Mouse (Mus musculus): Measurements from ENCODE around the gene Stk32c. TPM values are rescaled to one million over a fixed set of nuclear protein-coding genes. Genes with fewer than 3 reads are reported as not detected.

The Stk32c gene
- polyA plus RNA-seq, 1 experiment from 2014 or later = 1.4 TPM

DNA sequence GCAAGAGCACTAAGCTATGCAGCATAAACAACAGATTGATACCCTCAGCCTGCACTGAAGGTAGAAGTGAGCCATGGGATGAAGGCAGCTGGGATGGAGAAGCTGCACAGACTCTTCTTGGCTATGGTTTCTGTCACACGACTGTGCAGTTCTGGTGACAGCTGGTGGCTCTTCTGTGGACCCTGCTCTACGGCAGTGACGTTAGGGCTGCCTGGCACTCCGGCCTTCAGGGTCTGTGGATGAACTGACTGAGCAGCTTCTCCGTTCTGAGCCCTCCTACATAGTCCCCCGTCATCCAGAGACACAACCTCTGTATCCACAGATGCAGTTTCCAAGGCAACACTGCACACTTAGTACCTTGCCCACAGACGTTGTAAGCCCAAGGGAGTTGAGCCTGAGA, 86.6 kb downstream of the Stk32c start:
- WGBS = 72% methylated on average over 7 of the region's 7 CpGs
- Histone ChIP-seq H3K9ac (no peak overlapping the region), H3K36me3 (no peaks in the 10 kb centered on the region), H3K4me1 (replicated peaks) (peaks cover 25% of the 10 kb centered on the region), H3K27me3 (no peaks in the 10 kb centered on the region), H3K9me3 (no peaks in the 10 kb centered on the region), H3K4me2 (no peak overlapping the region), H3K4me3 (no peak overlapping the region), H3K27ac (replicated peaks) (no peak overlapping the region)
- ATAC-seq (ENCODE audit: low read depth) = no peak

DNA sequence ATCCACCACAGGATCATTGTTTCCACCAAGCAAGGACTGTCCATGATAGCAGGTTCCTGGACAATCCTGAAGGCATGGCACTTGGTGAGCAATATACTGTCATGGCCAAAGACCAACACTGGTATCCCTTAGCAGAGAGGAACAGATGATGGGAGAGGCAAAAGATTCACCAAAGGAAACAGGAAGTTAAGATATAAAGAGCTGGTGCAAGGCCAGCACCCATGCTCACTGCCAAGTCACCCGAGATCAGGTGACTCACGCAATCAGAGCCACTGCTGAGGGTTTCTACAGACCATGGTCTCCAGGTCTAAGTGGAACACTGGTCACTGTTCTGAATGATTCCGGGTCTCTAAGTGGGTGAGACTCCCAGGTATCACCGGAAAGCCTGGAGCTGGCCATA, 87.2 kb downstream of the Stk32c start:
- 92% methylated on average over 4 of the region's 4 CpGs for WGBS
- no peaks in the 10 kb centered on the region for H3K9me3 ChIP-seq
- no peak overlapping the region for H3K4me3 ChIP-seq
- no peak for ATAC-seq (ENCODE audit: low read depth)
- H3K4me1 ChIP-seq (replicated peaks) = peaks cover 18% of the 10 kb centered on the region
- H3K4me2 ChIP-seq = no peak overlapping the region
- no peaks in the 10 kb centered on the region for H3K27me3 ChIP-seq
- no peaks in the 10 kb centered on the region for H3K36me3 ChIP-seq
- H3K27ac ChIP-seq (replicated peaks) = no peak overlapping the region
- H3K9ac ChIP-seq = no peak overlapping the region

DNA sequence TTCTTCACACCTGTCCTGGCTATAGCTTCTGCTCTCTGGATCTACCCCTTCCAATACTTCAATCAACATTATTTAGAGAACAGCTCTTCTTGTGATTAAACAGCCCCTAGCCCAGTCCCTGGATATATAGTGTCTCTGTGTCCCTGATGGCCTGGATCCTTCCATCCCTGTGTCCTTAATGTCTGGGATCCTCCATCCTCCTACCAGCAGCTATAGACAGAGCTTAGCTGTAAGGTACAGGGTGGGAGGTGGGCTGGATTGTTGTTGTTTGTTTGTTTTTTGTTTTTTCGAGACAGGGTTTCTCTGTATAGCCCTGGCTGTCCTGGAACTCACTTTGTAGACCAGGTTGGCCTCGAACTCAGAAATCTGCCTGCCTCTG, 93.3 kb downstream of the Stk32c start:
- ATAC-seq (ENCODE audit: low read depth) = 0 out of 2 replicates have a peak, but pooled peaks have one; percentile 61

DNA sequence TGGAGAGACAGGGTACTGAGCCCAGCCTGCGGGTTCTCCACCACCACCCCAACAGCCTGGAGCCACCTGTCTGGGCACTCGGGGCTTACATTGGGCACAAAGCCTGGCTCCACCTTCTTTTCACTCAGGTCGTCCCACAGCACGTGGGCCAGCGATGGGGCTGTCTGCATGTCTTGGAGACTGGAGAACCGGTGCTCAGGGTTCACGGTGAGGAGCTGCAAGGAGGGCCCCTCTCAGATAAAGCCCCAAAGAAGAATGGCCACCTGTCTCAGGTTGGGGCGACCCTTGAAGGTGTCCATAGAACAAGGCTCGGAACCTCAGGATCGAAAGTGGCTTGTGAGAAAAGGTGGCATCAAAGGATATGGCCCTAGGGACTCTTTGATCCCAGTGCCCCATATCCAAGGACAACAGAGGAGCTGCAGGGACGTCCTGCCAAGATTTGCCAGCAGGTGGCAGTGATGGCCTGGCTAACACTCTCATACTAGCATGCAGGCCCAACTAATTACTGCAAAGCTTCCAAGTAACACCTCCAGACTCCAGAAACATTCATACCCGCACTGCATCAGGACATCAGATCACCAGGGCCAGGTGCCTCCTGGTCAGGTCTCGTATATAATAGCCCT, 93.8 kb downstream of the Stk32c start:
- Histone ChIP-seq H3K4me3 (no peak overlapping the region), H3K4me1 (replicated peaks) (no peaks in the 10 kb centered on the region), H3K9ac (0 out of 2 replicates have a peak overlapping the region, but pooled peaks have one; percentile 34), H3K9me3 (no peaks in the 10 kb centered on the region), H3K36me3 (no peaks in the 10 kb centered on the region), H3K4me2 (no peak overlapping the region), H3K27ac (replicated peaks) (no peak overlapping the region), H3K27me3 (no peaks in the 10 kb centered on the region)
- WGBS = 48% methylated on average over 13 of the region's 13 CpGs
- ATAC-seq (ENCODE audit: low read depth) = peak; percentile 88

More for the DNA sequence above, 93.3 kb downstream of the Stk32c start:
- Histone ChIP-seq H3K27me3 (no peaks in the 10 kb centered on the region), H3K9me3 (no peaks in the 10 kb centered on the region), H3K4me2 (no peak overlapping the region), H3K36me3 (no peaks in the 10 kb centered on the region), H3K4me3 (no peak overlapping the region), H3K9ac (no peak overlapping the region), H3K4me1 (replicated peaks) (no peaks in the 10 kb centered on the region), H3K27ac (replicated peaks) (no peak overlapping the region)
- 71% methylated on average over 2 of the region's 2 CpGs for WGBS

DNA sequence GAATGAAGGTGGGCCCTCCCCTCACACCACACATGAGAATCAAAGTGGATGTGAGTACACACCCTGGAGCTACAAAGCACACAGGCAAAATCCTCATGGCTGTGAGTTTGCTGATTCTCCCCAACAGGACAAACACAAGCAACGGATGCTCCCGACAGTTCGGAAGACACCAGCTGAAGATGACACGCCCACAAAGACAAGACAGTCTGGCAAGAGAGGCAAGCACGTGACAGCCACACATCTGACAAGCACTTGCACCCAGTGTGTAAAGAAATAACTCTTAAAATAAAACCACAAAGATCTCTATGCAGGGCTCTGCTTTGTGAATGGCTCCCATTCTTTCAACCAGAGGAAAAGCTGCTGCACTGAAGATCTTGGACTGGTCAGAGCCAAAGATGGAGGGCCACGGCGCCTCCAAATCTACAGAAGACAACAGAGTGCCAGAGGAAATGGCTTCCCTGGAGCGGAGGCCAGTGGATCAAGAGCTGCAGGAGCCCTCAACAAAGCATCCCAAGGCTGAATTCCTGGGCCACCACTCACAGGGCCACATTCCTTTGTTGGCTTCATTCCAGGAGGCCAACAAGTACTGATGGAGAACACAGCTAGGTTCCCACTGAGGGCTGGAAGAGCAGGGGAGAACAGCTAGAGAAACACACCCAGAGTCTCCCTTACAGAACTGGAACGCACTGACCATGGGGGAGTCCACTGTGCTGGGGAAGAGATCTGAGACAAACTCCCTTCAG, 105.0 kb downstream of the Stk32c start:
- H3K4me1 ChIP-seq (replicated peaks) = peaks cover 3% of the 10 kb centered on the region; the same call in 1 of the 2 replicates
- ATAC-seq (ENCODE audit: low read depth) = no peak
- no peak overlapping the region for H3K4me2 ChIP-seq
- no peaks in the 10 kb centered on the region for H3K27me3 ChIP-seq
- no peaks in the 10 kb centered on the region for H3K9me3 ChIP-seq
- peaks cover 1% of the 10 kb centered on the region; the same call in 1 of the 2 replicates for H3K36me3 ChIP-seq
- 82% methylated on average over 9 of the region's 9 CpGs for WGBS
- H3K9ac ChIP-seq = no peak overlapping the region
- no peak overlapping the region for H3K27ac ChIP-seq (replicated peaks)
- no peak overlapping the region for H3K4me3 ChIP-seq

DNA sequence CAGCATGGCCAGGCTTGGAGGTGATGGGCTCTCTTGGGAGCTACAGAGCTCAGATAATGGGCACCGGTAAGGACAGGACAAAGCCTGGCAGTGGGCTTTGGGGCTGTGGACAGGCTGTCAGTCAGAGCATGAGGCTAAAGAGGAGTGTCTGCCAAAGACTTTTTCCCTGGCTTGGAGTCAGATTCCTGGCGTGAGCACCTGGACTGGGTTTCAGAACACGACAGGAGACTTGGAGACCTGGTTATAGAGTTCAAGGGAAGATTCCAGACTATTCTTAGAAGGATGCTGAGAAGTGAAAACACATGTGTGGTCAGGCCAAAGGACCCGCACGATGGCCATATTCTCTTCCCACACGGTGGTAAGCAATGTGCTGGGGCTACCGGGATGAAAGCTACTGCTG, 107.4 kb downstream of the Stk32c start:
- Histone ChIP-seq H3K9ac (no peak overlapping the region), H3K36me3 (peaks cover 20% of the 10 kb centered on the region), H3K4me1 (replicated peaks) (peaks cover 3% of the 10 kb centered on the region; the same call in 1 of the 2 replicates), H3K9me3 (no peaks in the 10 kb centered on the region), H3K27me3 (no peaks in the 10 kb centered on the region), H3K4me2 (no peak overlapping the region), H3K27ac (replicated peaks) (no peak overlapping the region), H3K4me3 (no peak overlapping the region)
- ATAC-seq (ENCODE audit: low read depth) = no peak
- 87% methylated on average over 7 of the region's 7 CpGs for WGBS

DNA sequence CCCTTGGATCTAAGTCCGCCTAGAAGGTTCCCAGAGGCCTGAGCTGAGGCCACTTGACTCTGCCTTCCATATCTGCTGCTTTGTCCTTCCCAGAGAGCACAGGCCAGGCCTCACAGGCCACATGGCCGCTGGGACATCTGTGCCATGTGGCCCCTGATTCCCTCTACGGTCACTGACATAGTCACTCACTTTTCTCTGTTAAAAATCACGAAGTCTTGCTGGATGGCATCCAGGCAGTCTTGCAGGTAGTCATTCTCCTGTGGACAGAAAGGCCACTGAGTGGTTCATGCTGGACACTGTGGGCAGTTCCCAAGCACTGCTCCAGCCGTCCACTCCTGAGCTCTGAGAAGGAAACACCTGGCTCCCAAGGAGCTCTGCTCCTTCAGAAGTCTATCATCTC, 108.0 kb downstream of the Stk32c start:
- H3K36me3 ChIP-seq = peaks cover 26% of the 10 kb centered on the region
- no peak overlapping the region for H3K9ac ChIP-seq
- ATAC-seq (ENCODE audit: low read depth) = no peak
- no peaks in the 10 kb centered on the region for H3K9me3 ChIP-seq
- no peaks in the 10 kb centered on the region for H3K27me3 ChIP-seq
- no peak overlapping the region for H3K4me2 ChIP-seq
- no peak overlapping the region for H3K27ac ChIP-seq (replicated peaks)
- peaks cover 3% of the 10 kb centered on the region; the same call in 1 of the 2 replicates for H3K4me1 ChIP-seq (replicated peaks)
- no peak overlapping the region for H3K4me3 ChIP-seq
- 85% methylated on average over 5 of the region's 5 CpGs for WGBS

DNA sequence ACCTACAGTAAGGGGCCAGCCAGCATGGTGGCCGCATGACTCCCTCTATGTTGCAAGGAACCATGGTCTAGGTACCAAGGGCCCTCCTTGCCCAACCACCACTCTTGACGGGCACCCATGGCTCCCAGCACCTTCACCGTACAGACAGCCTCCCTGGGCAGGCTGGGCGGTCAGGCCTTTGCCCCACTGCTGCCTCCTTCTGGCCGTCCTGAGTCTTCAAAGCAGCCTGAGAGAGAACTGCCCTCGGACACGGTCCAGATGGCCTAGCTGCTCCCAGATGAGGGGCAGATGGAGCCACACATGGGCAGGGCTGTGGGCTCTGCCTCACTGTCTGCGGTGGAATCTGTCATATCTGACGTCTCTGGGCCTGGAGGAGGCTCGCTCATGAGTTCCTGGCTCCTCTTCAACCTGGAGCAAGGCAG, 109.1 kb downstream of the Stk32c start:
- Histone ChIP-seq H3K4me2 (no peak overlapping the region), H3K9ac (no peak overlapping the region), H3K9me3 (no peaks in the 10 kb centered on the region), H3K4me1 (replicated peaks) (peaks cover 3% of the 10 kb centered on the region; the same call in 1 of the 2 replicates), H3K4me3 (no peak overlapping the region), H3K27me3 (no peaks in the 10 kb centered on the region), H3K27ac (replicated peaks) (peak overlapping the region; percentile 1; the same call in 1 of the 2 replicates), H3K36me3 (peaks cover 37% of the 10 kb centered on the region)
- ATAC-seq (ENCODE audit: low read depth) = peak; percentile 37; the same call in 1 of the 2 replicates
- WGBS = 43% methylated on average over 10 of the region's 10 CpGs

DNA sequence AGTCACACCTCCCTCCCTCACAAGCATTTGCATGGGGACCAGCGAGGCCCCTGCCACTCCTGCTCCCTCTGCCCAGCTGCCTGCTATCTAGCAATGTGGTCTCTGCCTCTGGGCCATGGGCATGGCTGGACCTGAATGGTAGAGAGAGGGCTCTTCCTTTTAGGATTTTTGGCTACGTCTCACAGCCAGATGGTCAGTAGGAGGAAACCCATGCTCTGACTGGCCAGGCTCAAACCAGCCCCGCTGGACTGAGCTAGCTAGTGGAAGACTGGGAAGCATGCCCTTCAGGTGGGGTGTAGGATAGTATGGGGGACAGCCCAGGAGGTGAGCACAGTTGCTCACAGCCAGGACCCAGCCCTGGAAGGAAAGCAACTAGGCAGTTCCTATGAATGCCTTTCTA, 111.3 kb downstream of the Stk32c start:
- peak overlapping the region; percentile 29 for H3K27ac ChIP-seq (replicated peaks)

DNA sequence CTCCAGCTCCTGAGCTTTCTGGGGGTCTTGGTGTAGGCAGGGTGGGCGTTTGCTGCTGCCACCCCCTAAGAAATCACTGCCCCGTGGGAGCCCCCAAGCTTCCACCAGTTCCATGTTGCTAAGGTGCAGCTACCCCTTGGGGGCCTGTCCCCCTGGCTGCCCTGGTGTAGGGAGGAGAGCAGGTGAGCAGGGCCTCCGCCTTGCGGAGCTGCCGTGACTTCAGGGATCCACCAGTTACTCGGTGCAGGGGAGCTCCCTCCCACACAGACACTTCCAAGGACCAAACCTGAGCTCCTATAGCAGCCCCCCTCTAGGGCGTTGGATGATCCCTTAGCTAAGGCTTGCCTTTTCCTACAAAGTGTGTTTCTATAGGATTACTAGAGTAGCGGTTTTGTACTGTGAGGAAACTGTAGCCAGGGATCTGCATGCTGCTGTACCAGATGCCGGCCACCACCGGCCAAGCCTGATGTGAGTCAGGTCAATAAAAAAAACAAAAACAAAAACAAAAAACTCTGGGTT, 111.8 kb downstream of the Stk32c start:
- WGBS = 77% methylated on average over 10 of the region's 10 CpGs
- H3K9me3 ChIP-seq = no peaks in the 10 kb centered on the region
- ATAC-seq (ENCODE audit: low read depth) = no peak
- peaks cover 62% of the 10 kb centered on the region for H3K36me3 ChIP-seq
- no peaks in the 10 kb centered on the region for H3K27me3 ChIP-seq
- peaks cover 3% of the 10 kb centered on the region; the same call in 1 of the 2 replicates for H3K4me1 ChIP-seq (replicated peaks)
- H3K4me2 ChIP-seq = no peak overlapping the region
- H3K9ac ChIP-seq = no peak overlapping the region
- no peak overlapping the region for H3K4me3 ChIP-seq
- H3K27ac ChIP-seq (replicated peaks) = peak overlapping the region; percentile 23; the same call in 1 of the 2 replicates

More for the DNA sequence above, 111.3 kb downstream of the Stk32c start:
- Histone ChIP-seq H3K9ac (no peak overlapping the region), H3K4me1 (replicated peaks) (peaks cover 3% of the 10 kb centered on the region; the same call in 1 of the 2 replicates), H3K36me3 (peaks cover 57% of the 10 kb centered on the region), H3K4me2 (no peak overlapping the region), H3K4me3 (no peak overlapping the region), H3K9me3 (no peaks in the 10 kb centered on the region), H3K27me3 (no peaks in the 10 kb centered on the region)
- no peak for ATAC-seq (ENCODE audit: low read depth)
- 71% methylated on average over 3 of the region's 3 CpGs for WGBS

DNA sequence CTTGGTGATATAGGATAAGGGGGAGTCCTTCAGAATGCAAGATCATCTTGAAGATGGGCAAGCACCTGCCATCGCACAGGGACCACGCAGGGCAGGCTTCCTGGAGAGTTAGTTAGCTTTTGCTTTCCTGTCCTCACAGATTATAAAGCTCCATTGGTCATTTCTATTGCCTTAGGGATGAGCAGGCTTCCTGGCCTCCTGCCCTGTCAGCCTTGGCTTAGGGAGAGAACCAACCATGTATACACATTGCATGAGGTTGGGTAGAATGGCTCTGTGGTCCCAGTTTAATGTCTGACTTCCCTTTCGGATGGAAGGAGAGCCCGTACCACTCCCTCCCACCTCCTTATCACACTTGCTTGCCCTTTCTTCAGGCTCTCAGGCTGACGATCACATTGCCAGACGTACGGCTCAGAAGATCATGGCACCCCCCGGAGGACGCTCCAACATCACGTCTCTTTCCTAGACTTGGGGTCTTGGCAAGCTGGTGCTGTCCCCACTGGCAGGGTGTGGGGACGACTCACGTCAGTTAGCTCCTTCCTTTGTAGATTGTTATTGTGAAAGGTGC, 112.5 kb downstream of the Stk32c start:
- 78% methylated on average over 12 of the region's 12 CpGs for WGBS
- Histone ChIP-seq H3K27me3 (no peaks in the 10 kb centered on the region), H3K4me1 (replicated peaks) (peaks cover 3% of the 10 kb centered on the region; the same call in 1 of the 2 replicates), H3K4me3 (no peak overlapping the region), H3K36me3 (peaks cover 69% of the 10 kb centered on the region), H3K4me2 (no peak overlapping the region), H3K9me3 (no peaks in the 10 kb centered on the region), H3K9ac (no peak overlapping the region), H3K27ac (replicated peaks) (0 out of 2 replicates have a peak overlapping the region, but pooled peaks have one; percentile 23)
- ATAC-seq (ENCODE audit: low read depth) = no peak

DNA sequence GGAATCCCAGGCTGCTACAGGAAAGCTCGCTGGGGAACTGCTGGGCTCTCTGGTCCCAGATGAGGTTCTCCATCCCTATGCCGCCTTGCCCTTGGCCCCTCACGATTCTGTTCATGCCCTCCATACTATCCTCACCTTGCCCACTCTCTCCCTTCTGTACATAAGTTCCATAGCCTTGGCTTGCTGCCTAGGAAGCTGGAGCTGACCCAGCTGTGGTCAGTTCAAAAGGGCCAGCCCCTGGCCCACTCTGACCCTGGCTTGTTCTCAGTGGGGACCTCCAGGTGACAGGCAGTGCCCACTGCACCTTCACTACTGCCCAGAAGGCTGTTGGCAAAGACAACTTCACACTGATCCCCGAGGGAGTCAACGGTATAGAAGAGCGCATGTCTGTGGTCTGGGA, 116.7 kb downstream of the Stk32c start:
- H3K4me3 ChIP-seq = no peak overlapping the region
- H3K36me3 ChIP-seq = peaks cover 98% of the 10 kb centered on the region
- no peaks in the 10 kb centered on the region; the same call in none of the 2 replicates for H3K4me1 ChIP-seq (replicated peaks)
- no peaks in the 10 kb centered on the region for H3K27me3 ChIP-seq
- H3K4me2 ChIP-seq = no peak overlapping the region
- no peaks in the 10 kb centered on the region for H3K9me3 ChIP-seq
- WGBS = 85% methylated on average over 6 of the region's 6 CpGs
- no peak overlapping the region for H3K27ac ChIP-seq (replicated peaks)
- no peak overlapping the region for H3K9ac ChIP-seq
- ATAC-seq (ENCODE audit: low read depth) = no peak

Data from neural tube, embryonic 13.5 days (tissue).